Mouse (Mus musculus) E14TG2a.4 (cell line): ENCODE results near the gene Gstt4.

Source experiments
- H3K27me3 ChIP-seq: 2 replicates; pipeline ENCODE4 v1.6.1; 2014; ENCODE audit warnings: low read length, control low read depth; ENCODE audit not compliant: insufficient read depth
- H3K36me3 ChIP-seq: 2 replicates; pipeline ENCODE4 v1.6.1; 2014; ENCODE audit warnings: low read length, control low read depth; ENCODE audit not compliant: insufficient read depth
- H3K4me1 ChIP-seq: replicated peaks from 2 replicates; pipeline ENCODE4 v1.6.1; 2014; ENCODE audit warnings: low read depth, low read length, control low read depth
- H3K4me3 ChIP-seq: replicated peaks from 2 replicates; pipeline ENCODE4 v1.5.1; 2014; ENCODE audit warnings: mild to moderate bottlenecking, low read length
- H3K9me3 ChIP-seq: 2 replicates; pipeline ENCODE4 v1.6.1; 2014; ENCODE audit warnings: low read length, control low read depth
- CTCF ChIP-seq: conservative IDR thresholded peaks from 2 replicates; pipeline ENCODE4 v1.5.1; 2014; ENCODE audit warnings: low read length
- NANOG ChIP-seq: IDR thresholded peaks from 2 replicates; pipeline ENCODE4 v1.6.1; 2014; ENCODE audit warnings: borderline replicate concordance, low read length, mixed read lengths
- POU5F1 ChIP-seq: IDR thresholded peaks from 2 replicates; pipeline ENCODE4 v1.6.1; 2014; ENCODE audit warnings: low read length, borderline replicate concordance

Gene Gstt4

GRCm38 (mm10) chr10:75833456-75834080, 11.2 kb upstream of the Gstt4 start:
- H3K4me1 ChIP-seq = peaks cover 58% of the 10 kb centered on the region
- TF ChIP-seq CTCF (no peak), NANOG (no peak), POU5F1 (no peak)
- no peaks in the 10 kb centered on the region for H3K9me3 ChIP-seq
- no peaks in the 10 kb centered on the region for H3K27me3 ChIP-seq
- peak overlapping the region; percentile 82 for H3K4me3 ChIP-seq
- H3K36me3 ChIP-seq = no peaks in the 10 kb centered on the region

GRCm38 (mm10) chr10:75832272-75832895, 10.0 kb upstream of the Gstt4 start:
- no peaks in the 10 kb centered on the region for H3K36me3 ChIP-seq
- H3K9me3 ChIP-seq = no peaks in the 10 kb centered on the region
- H3K27me3 ChIP-seq = no peaks in the 10 kb centered on the region
- H3K4me1 ChIP-seq = peaks cover 50% of the 10 kb centered on the region
- peak overlapping the region; percentile 82 for H3K4me3 ChIP-seq
- TF ChIP-seq CTCF (peak; percentile 76), NANOG (no peak), POU5F1 (no peak)

GRCm38 (mm10) chr10:75830275-75830670, 7.9 kb upstream of the Gstt4 start:
- H3K27me3 ChIP-seq = no peaks in the 10 kb centered on the region
- no peaks in the 10 kb centered on the region for H3K36me3 ChIP-seq
- no peak overlapping the region for H3K4me3 ChIP-seq
- TF ChIP-seq CTCF (no peak), NANOG (no peak), POU5F1 (no peak)
- H3K4me1 ChIP-seq = peaks cover 38% of the 10 kb centered on the region
- no peaks in the 10 kb centered on the region for H3K9me3 ChIP-seq

GRCm38 (mm10) chr10:75829529-75830274, 7.4 kb upstream of the Gstt4 start:
- peaks cover 33% of the 10 kb centered on the region for H3K4me1 ChIP-seq
- H3K9me3 ChIP-seq = no peaks in the 10 kb centered on the region
- H3K4me3 ChIP-seq = no peak overlapping the region
- TF ChIP-seq NANOG (no peak), POU5F1 (no peak), CTCF (no peak)
- H3K36me3 ChIP-seq = no peaks in the 10 kb centered on the region
- H3K27me3 ChIP-seq = no peaks in the 10 kb centered on the region

GRCm38 (mm10) chr10:75828500-75828931, 6.2 kb upstream of the Gstt4 start:
- Histone ChIP-seq H3K36me3 (no peaks in the 10 kb centered on the region), H3K9me3 (no peaks in the 10 kb centered on the region), H3K4me1 (peaks cover 21% of the 10 kb centered on the region), H3K27me3 (no peaks in the 10 kb centered on the region), H3K4me3 (no peak overlapping the region)
- no peak for TF ChIP-seq POU5F1

GRCm38 (mm10) chr10:75827668-75828360, 5.5 kb upstream of the Gstt4 start:
- Histone ChIP-seq H3K4me1 (peaks cover 14% of the 10 kb centered on the region), H3K9me3 (no peaks in the 10 kb centered on the region), H3K4me3 (no peak overlapping the region), H3K36me3 (no peaks in the 10 kb centered on the region), H3K27me3 (no peaks in the 10 kb centered on the region)
- TF ChIP-seq CTCF (no peak), NANOG (no peak), POU5F1 (no peak)

GRCm38 (mm10) chr10:75824530-75824929, 2.2 kb upstream of the Gstt4 start:
- 0 out of 2 replicates have a peak, but pooled peaks cover 4% of the 10 kb centered on the region for H3K27me3 ChIP-seq
- H3K36me3 ChIP-seq = no peaks in the 10 kb centered on the region
- H3K4me3 ChIP-seq = no peak overlapping the region
- no peak for TF ChIP-seq CTCF
- no peak for TF ChIP-seq NANOG
- TF ChIP-seq POU5F1 = no peak
- H3K9me3 ChIP-seq = no peaks in the 10 kb centered on the region
- H3K4me1 ChIP-seq = peaks cover 3% of the 10 kb centered on the region; the same call in 1 of the 2 replicates

GRCm38 (mm10) chr10:75823782-75824181, 1.4 kb upstream of the Gstt4 start:
- H3K4me1 ChIP-seq = peaks cover 3% of the 10 kb centered on the region; the same call in 1 of the 2 replicates
- H3K9me3 ChIP-seq = no peaks in the 10 kb centered on the region
- H3K27me3 ChIP-seq = 0 out of 2 replicates have a peak, but pooled peaks cover 4% of the 10 kb centered on the region
- no peaks in the 10 kb centered on the region for H3K36me3 ChIP-seq
- TF ChIP-seq POU5F1 (no peak), NANOG (no peak), CTCF (no peak)
- no peak overlapping the region for H3K4me3 ChIP-seq
